7 mouse cellular contexts compared by ENCODE assay signal in the genomic region with DNA sequence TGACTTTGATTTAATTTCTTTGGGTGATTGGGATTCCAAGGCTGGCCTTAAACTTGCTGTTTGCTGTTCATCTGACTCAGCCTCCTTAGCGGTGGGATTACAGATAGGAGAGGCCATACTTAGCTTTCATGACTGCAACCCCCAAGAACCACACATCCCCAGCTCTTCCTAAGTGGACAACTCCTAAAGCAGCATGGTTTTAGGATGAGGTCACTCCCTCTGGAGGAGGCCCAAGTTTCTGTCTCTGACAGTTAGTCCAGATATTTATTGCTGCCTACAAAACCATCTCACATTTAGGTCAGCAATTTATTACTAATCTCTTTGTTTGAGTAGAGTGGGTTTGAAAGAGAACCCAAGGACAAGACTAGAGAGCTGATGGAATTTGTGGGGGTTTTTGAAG. TPM values are rescaled to one million over a fixed set of nuclear protein-coding genes. Genes with fewer than 3 reads are reported as not detected.
A peak's percentile ranks its signal among the peaks of the same experiment; 100 is the strongest.
DNase-seq lines count a peak whose midpoint lies in the region; ATAC-seq lines count a peak whose summit lies in the region.
"Not testable (repeated sequence)": the region's sequence is repeated elsewhere in the genome, so short reads cannot be mapped to it uniquely, and the experiment has no call there.

No protein-coding gene starts in this region.

- not testable (repeated sequence) for H3K9me3 ChIP-seq in heart, embryonic 11.5 days (replicated peaks; ENCODE audit: control insufficient read depth, low read length)

- H3K9ac ChIP-seq in heart, embryonic 11.5 days (ENCODE audit: low read depth, low read length) = not testable (repeated sequence)

- peak; percentile 29; the same call in 1 of the 2 replicates for ATAC-seq in heart, embryonic 11.5 days (replicated peaks; ENCODE audit: insufficient number of reproducible peaks, low FRiP score, low TSS enrichment)

- peak; percentile 20 for DNase-seq in ZHBTc4 (ENCODE audit: low read depth, low spot score)
- peak; percentile 60 for DNase-seq in adrenal gland, postnatal 25 days
- DNase-seq in heart, postnatal 10 days = peak; percentile 54 to 60
- DNase-seq in kidney, adult 9 months = peak; percentile 9
- peak; percentile 38 to 46 for DNase-seq in kidney, postnatal 36 days
- DNase-seq in mesoderm, embryonic 11.5 days (ENCODE audit: low read depth, low spot score) = peak; percentile 43

- 12% methylated on average over 1 of the region's 1 CpGs for WGBS in heart, embryonic 11.5 days (ENCODE audit: insufficient replicate concordance)

- H3K4me3 ChIP-seq in heart, embryonic 11.5 days (ENCODE audit: low read depth, low read length) = not testable (repeated sequence)

- H3K36me3 ChIP-seq in heart, embryonic 11.5 days (ENCODE audit: control insufficient read depth, insufficient read depth, low read length) = not testable (repeated sequence)

- intact Hi-C loops in heart, postnatal 10 days (cut with DNase I) = loop anchor here (5.0 kb wide), 1 partner anchor 55 kb away; no protein-coding TSS in a partner anchor

- not testable (repeated sequence) for H3K4me1 ChIP-seq in heart, embryonic 11.5 days (ENCODE audit: control insufficient read depth, insufficient read depth, low read length)

- H3K4me2 ChIP-seq in heart, embryonic 11.5 days = not testable (repeated sequence)

- H3K27me3 ChIP-seq in heart, embryonic 11.5 days (ENCODE audit: control insufficient read depth, insufficient read depth, low read length) = not testable (repeated sequence)

- H3K27ac ChIP-seq in heart, embryonic 11.5 days (ENCODE audit: low read depth, low read length) = not testable (repeated sequence)

RNA-seq across cellular contexts. Expression of a gene that starts 17.8 kb away (rescaled TPM):
- total RNA-seq in adrenal gland, postnatal 25 days (2021) = 21.1 and 31.8 TPM in 2 replicates
- 67.8 and 80.9 TPM in 2 replicates for polyA plus RNA-seq in heart, embryonic 11.5 days (2014; fragmentation: Nextera tagmentation; extraction: Ambion mirVana)
- 10 to 100 TPM; 42.7 to 50.4 TPM for total RNA-seq in heart, postnatal 10 days (2021)

Comparison
In these comparisons a context has a peak if more than half of its experiments do, and no peak if none do; other contexts are left out.
1. DNase-seq: peak in every context shown above with its lines; median percentile 60 in adrenal gland, postnatal 25 days; 57 in heart, postnatal 10 days; 43 in mesoderm, embryonic 11.5 days; 42 in kidney, postnatal 36 days; 20 in ZHBTc4; 9 in kidney, adult 9 months.